Mouse (Mus musculus) ES-Bruce4 (cell line): ENCODE data around the gene Acod1.

Experiments
- CTCF ChIP-seq: IDR thresholded peaks from one replicate; pipeline ENCODE4 v1.8.1; 2011; ENCODE audit warnings: low read depth, low read length
- EP300 ChIP-seq: IDR thresholded peaks from 2 replicates; pipeline ENCODE4 v1.6.1; 2011; ENCODE audit warnings: low read depth, low read length; ENCODE audit not compliant: insufficient read depth
- POLR2A ChIP-seq: IDR thresholded peaks from one replicate; pipeline ENCODE4 v1.8.1; 2011; ENCODE audit warnings: low read length; ENCODE audit not compliant: insufficient read depth

DNA sequence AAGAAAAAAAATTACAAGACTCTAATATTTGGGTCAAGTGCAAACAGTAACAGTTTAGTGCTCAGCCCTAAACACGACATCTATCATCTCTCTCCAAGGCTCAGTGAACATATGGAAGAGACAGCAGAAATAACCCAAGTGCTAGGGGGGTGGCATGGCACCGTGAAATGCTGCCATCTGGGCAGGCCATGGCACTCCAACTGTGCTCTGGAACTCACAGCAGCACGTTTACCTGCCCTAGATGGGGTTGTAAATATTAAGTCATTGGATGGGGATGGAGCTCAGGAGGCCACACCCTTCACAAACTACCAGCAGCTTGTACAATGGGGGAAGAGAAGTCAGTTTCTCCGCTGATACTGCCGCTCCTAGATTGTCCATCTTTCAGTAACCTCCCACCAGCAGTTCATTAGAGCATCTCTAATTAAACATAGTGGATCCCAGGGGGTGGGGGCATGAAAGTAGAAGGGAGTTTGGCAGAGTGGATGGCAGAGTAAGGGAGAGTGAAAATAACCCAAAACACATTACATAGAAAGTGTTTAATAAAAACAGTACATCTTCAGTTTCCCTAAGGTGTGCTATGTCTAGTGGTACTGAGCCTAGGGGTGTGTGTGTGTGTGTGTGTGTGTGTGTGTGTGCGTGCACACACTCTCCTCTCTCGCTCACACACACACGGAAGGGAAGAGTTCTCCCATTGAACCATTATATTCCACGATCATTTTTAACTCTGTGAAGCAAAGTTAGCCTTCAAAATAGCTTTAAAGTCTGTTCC lies 32.6 kb downstream of the Acod1 start:
- TF ChIP-seq CTCF (no peak), EP300 (no peak), POLR2A (no peak)
